Mouse (Mus musculus): ENCODE data around the gene Myo1a.

DNA sequence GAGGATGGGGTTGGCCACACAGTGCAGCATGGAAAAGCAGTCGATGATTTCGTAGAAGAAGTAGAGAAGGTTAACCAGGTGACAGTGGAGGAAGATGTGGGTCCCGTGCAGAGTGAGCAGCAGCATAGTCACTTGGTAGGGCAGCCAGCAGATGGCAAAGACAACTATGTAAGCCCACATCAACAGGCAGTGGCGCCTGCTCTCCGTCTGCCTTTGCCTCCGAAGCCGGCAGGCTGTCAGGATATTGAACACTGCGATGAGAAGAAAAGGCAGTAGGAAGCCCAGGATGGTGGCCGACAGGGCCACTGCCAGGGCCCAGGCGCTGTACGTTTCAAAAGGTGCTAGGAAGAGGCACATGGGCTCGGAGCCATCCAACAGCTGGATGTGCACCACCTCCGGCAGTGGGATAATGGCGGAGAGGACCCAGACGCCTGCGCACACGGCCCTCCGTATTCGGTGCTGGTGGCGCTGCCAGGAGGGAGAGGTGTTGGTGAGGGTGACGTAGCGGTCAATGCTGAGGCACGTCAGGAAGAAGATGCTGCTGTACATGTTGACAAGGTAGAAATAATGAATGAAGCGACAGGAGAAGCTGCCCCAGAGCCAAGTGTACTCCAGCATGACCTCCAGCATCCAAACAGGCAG lies 45.3 kb downstream of the Myo1a start:
- TF ChIP-seq CTCF (IDR thresholded peaks at IDR 0.05; ENCODE audit: control insufficient read depth, insufficient read depth, insufficient read length) = no peak
- no peak for TF ChIP-seq USF1 (IDR thresholded peaks at IDR 0.05; ENCODE audit: low read depth)
- no peak for TF ChIP-seq MAX (IDR thresholded peaks at IDR 0.05)
- TF ChIP-seq MYOD1 (IDR thresholded peaks at IDR 0.05; ENCODE audit: control insufficient read depth, insufficient read length, low read depth) = no peak

All from C2C12 (cell line).